Mouse (Mus musculus): ENCODE measurements at regions not wholly inside any gene's neighbourhood (a gene's known extent, or its start where the extent isn't known, plus 50 kb on each side); places are given as distances from the start of the nearest gene placed in this dataset.

- DNase-seq (ENCODE audit: low spot score), result no peak
These were observed 242.1 kb downstream of the Foxo1 start for GRCm38 (mm10) chr3:52510088-52510765.

GRCm38 (mm10) chr3:52503925-52504324 is 235.8 kb downstream of the Foxo1 start:
- no peak for DNase-seq (ENCODE audit: low spot score)

GRCm38 (mm10) chr3:52502223-52502622 is 234.1 kb downstream of the Foxo1 start:
- DNase-seq (ENCODE audit: low spot score), result no peak

- no peak for DNase-seq (ENCODE audit: low spot score)
These were observed 233.5 kb downstream of the Foxo1 start for GRCm38 (mm10) chr3:52501614-52502013.

GRCm38 (mm10) chr3:52500026-52500425 is 231.9 kb downstream of the Foxo1 start:
- DNase-seq (ENCODE audit: low spot score), result no peak

GRCm38 (mm10) chr3:52499581-52499980 is 231.4 kb downstream of the Foxo1 start:
- DNase-seq (ENCODE audit: low spot score), result no peak

GRCm38 (mm10) chr3:52498506-52499228 is 230.5 kb downstream of the Foxo1 start:
- DNase-seq (ENCODE audit: low spot score), result no peak

- no peak for DNase-seq (ENCODE audit: low spot score)
These were observed 228.8 kb downstream of the Foxo1 start for GRCm38 (mm10) chr3:52496965-52497364.

GRCm38 (mm10) chr3:52495401-52495800 is 227.3 kb downstream of the Foxo1 start:
- DNase-seq (ENCODE audit: low spot score), result no peak

GRCm38 (mm10) chr3:52494924-52495323 is 226.8 kb downstream of the Foxo1 start:
- DNase-seq (ENCODE audit: low spot score), result no peak

- no peak for DNase-seq (ENCODE audit: low spot score)
These were observed 211.1 kb downstream of the Foxo1 start for GRCm38 (mm10) chr3:52479186-52479585.

- DNase-seq (ENCODE audit: low spot score), result no peak
These were observed 201.8 kb downstream of the Foxo1 start for GRCm38 (mm10) chr3:52469900-52470299.

- no peak for DNase-seq (ENCODE audit: low spot score)
These were observed 201.3 kb downstream of the Foxo1 start for GRCm38 (mm10) chr3:52469397-52469796.

- DNase-seq (ENCODE audit: low spot score), result no peak
These were observed 200.2 kb downstream of the Foxo1 start for GRCm38 (mm10) chr3:52468326-52468725.

GRCm38 (mm10) chr3:52467876-52468275 is 199.7 kb downstream of the Foxo1 start:
- no peak for DNase-seq (ENCODE audit: low spot score)

GRCm38 (mm10) chr3:52466984-52467565 is 198.9 kb downstream of the Foxo1 start:
- no peak for DNase-seq (ENCODE audit: low spot score)

GRCm38 (mm10) chr3:52466571-52466970 is 198.4 kb downstream of the Foxo1 start:
- no peak for DNase-seq (ENCODE audit: low spot score)

GRCm38 (mm10) chr3:52463911-52464310 is 195.8 kb downstream of the Foxo1 start:
- DNase-seq (ENCODE audit: low spot score), result no peak

GRCm38 (mm10) chr3:52454955-52455354 is 186.8 kb downstream of the Foxo1 start:
- DNase-seq (ENCODE audit: low spot score), result no peak

GRCm38 (mm10) chr3:52453041-52453440 is 184.9 kb downstream of the Foxo1 start:
- DNase-seq (ENCODE audit: low spot score), result no peak

- DNase-seq (ENCODE audit: low spot score), result no peak
These were observed 184.2 kb downstream of the Foxo1 start for GRCm38 (mm10) chr3:52452345-52452744.

- DNase-seq (ENCODE audit: low spot score), result no peak
These were observed 178.9 kb downstream of the Foxo1 start for GRCm38 (mm10) chr3:52446991-52447390.

GRCm38 (mm10) chr3:52446500-52446899 is 178.4 kb downstream of the Foxo1 start:
- no peak for DNase-seq (ENCODE audit: low spot score)
